Mouse (Mus musculus) E14TG2a.4 (cell line): ENCODE measurements at regions not wholly inside any gene's neighbourhood (a gene's known extent, or its start where the extent isn't known, plus 50 kb on each side); places are given as distances from the start of the nearest gene placed in this dataset.

Source experiments
- CTCF ChIP-seq: conservative IDR thresholded peaks from 2 replicates; pipeline ENCODE4 v1.5.1; 2014; ENCODE audit warnings: low read length
- POU5F1 ChIP-seq: IDR thresholded peaks from 2 replicates; pipeline ENCODE4 v1.6.1; 2014; ENCODE audit warnings: low read length, borderline replicate concordance

GRCm38 (mm10) chr13:47869670-47870532, 391.1 kb upstream of the Id4 start:
- TF ChIP-seq CTCF (no peak), POU5F1 (no peak)
